Mouse (Mus musculus) cortical plate, adult 2 months (tissue): ENCODE measurements around the gene Mrps30.

Source experiments
- CTCF ChIP-seq: fragments of 200-500 bp; IDR thresholded peaks from 2 replicates; pipeline ENCODE4 v1.5.1; 2011; ENCODE audit warnings: mild to moderate bottlenecking, control low read depth, low read length; ENCODE audit not compliant: insufficient read depth; ENCODE audit errors: extremely low read depth
- POLR2A ChIP-seq: fragments of 200-500 bp; IDR thresholded peaks from 2 replicates; pipeline ENCODE4 v1.6.1; 2011; ENCODE audit warnings: mild to moderate bottlenecking, low read length, control low read depth; ENCODE audit not compliant: insufficient read depth; ENCODE audit errors: extremely low read depth

- TF ChIP-seq CTCF (no peak), POLR2A (0 out of 2 replicates have a peak, but pooled peaks have one; percentile 40)
These were observed at the start of gene Mrps30, which contains the start of gene B430218F22Rik for GRCm38 (mm10) chr13:118386511-118387447.
